Mouse (Mus musculus) forebrain, embryonic 11.5 days (tissue): Measurements from ENCODE around the gene Lima1. TPM values are rescaled to one million over a fixed set of nuclear protein-coding genes. Genes with fewer than 3 reads are reported as not detected.

ENCODE experiments used
- ATAC-seq: fragments of 200-750 bp; cut with Nextera tagmentation; replicated peaks from 2 replicates; pipeline ENCODE4 v1.8.0; 2017; ENCODE audit warnings: moderate TSS enrichment; ENCODE audit not compliant: low FRiP score
- DNase-seq: peaks from one replicate; pipeline ENCODE4 v3.0.0-alpha.2; 2017; ENCODE audit warnings: low spot score
- H3K27ac ChIP-seq: fragments of 300-500 bp; sonication (generic); 2 replicates; pipeline ENCODE4 v1.5.1; 2014; ENCODE audit warnings: low read depth, low read length
- H3K27me3 ChIP-seq: fragments of 300-500 bp; sonication (generic); 2 replicates; pipeline ENCODE4 v1.6.1; 2014; ENCODE audit warnings: mild to moderate bottlenecking, low read length, mixed read lengths; ENCODE audit not compliant: control insufficient read depth, insufficient read depth
- H3K36me3 ChIP-seq: fragments of 300-500 bp; sonication (generic); 2 replicates; pipeline ENCODE4 v1.6.1; 2014; ENCODE audit warnings: mild to moderate bottlenecking, low read length, moderate library complexity, mixed read lengths; ENCODE audit not compliant: control insufficient read depth, insufficient read depth
- H3K4me1 ChIP-seq: fragments of 300-500 bp; sonication (generic); replicated peaks from 2 replicates; pipeline ENCODE4 v1.6.1; 2014; ENCODE audit warnings: low read length, mixed read lengths; ENCODE audit not compliant: control insufficient read depth, insufficient read depth
- H3K4me2 ChIP-seq: fragments of 300-500 bp; sonication (generic); 2 replicates; pipeline ENCODE4 v1.6.1; 2014; ENCODE audit warnings: low read depth, mild to moderate bottlenecking, low read length, moderate library complexity, mixed read lengths; ENCODE audit not compliant: severe bottlenecking
- H3K4me3 ChIP-seq: fragments of 300-500 bp; sonication (generic); 2 replicates; pipeline ENCODE4 v1.5.1; 2014; ENCODE audit warnings: low read depth, low read length
- H3K9ac ChIP-seq: fragments of 300-500 bp; sonication (generic); 2 replicates; pipeline ENCODE4 v1.6.1; 2014; ENCODE audit warnings: low read length
- H3K9me3 ChIP-seq: fragments of 300-500 bp; sonication (generic); 2 replicates; pipeline ENCODE4 v1.6.1; 2016; ENCODE audit warnings: low read length, mixed read lengths; ENCODE audit not compliant: control insufficient read depth
- WGBS: fragments of 180-500 bp; shearing (Covaris S2); extraction: QIAGEN DNeasy Blood & Tissue Kit; methylation state at CpG from one replicate; pipeline ENCODE4 v1.1.7; 2014; 5-methylcytosine and 5-hydroxymethylcytosine counted together
- polyA plus RNA-seq: library from polyadenylated mRNA; unstranded; fragments of >200 nt; fragmentation: Nextera tagmentation; extraction: Ambion mirVana; gene quantifications from 2 replicates; pipeline ENCODE4 v1.2.1, GENCODE M21; 2014

The Lima1 gene
- polyA plus RNA-seq, 1 experiment from 2014 or later, result 40.5 TPM

- no peak for ATAC-seq
- Histone ChIP-seq H3K9ac (no peak overlapping the region), H3K27me3 (no peaks in the 10 kb centered on the region), H3K4me2 (no peak overlapping the region), H3K36me3 (no peaks in the 10 kb centered on the region), H3K4me1 (peaks cover 14% of the 10 kb centered on the region; the same call in 1 of the 2 replicates), H3K9me3 (no peaks in the 10 kb centered on the region; the same call in 1 of the 2 replicates), H3K4me3 (no peak overlapping the region), H3K27ac (no peak overlapping the region)
- DNase-seq, result no peak
- WGBS, result 97% methylated on average over 4 of the region's 4 CpGs
Measured at GRCm38 (mm10) chr15:99815999-99816398, 59.3 kb downstream of the Lima1 start.

GRCm38 (mm10) chr15:99814554-99815260, 60.5 kb downstream of the Lima1 start:
- H3K4me1 ChIP-seq, result peaks cover 13% of the 10 kb centered on the region; the same call in 1 of the 2 replicates
- 94% methylated on average over 24 of the region's 24 CpGs for WGBS
- no peak overlapping the region for H3K27ac ChIP-seq
- DNase-seq, result no peak
- no peaks in the 10 kb centered on the region for H3K27me3 ChIP-seq
- no peak overlapping the region for H3K4me3 ChIP-seq
- no peak overlapping the region for H3K4me2 ChIP-seq
- no peaks in the 10 kb centered on the region; the same call in 1 of the 2 replicates for H3K9me3 ChIP-seq
- no peaks in the 10 kb centered on the region for H3K36me3 ChIP-seq
- no peak for ATAC-seq
- no peak overlapping the region for H3K9ac ChIP-seq

DNA sequence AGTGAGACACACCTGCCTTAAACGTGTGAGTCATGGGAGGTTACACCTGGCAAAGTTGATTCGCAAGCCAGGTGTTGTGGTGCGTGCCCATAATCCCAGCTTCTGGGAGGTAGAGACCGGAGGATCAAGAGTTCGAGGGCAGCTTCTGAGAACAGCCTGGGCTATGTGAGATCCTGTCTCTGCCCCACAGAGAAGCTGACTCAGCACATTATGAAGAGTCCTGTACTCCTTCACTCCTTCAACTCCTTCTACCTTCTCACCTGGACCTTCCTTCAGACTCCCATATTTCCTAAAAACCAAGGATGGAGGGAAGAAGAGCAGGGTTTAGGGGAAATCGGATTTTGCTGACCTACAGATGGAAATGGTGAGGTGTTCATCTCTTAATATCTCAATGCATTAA, 61.6 kb downstream of the Lima1 start:
- H3K4me2 ChIP-seq, result no peak overlapping the region
- H3K9me3 ChIP-seq, result no peaks in the 10 kb centered on the region; the same call in 1 of the 2 replicates
- H3K36me3 ChIP-seq, result no peaks in the 10 kb centered on the region
- no peak overlapping the region for H3K9ac ChIP-seq
- no peak overlapping the region for H3K4me3 ChIP-seq
- no peak for DNase-seq
- H3K27ac ChIP-seq, result no peak overlapping the region
- WGBS, result 95% methylated on average over 6 of the region's 6 CpGs
- ATAC-seq, result no peak
- H3K27me3 ChIP-seq, result no peaks in the 10 kb centered on the region
- H3K4me1 ChIP-seq, result peaks cover 6% of the 10 kb centered on the region; the same call in 1 of the 2 replicates

DNA sequence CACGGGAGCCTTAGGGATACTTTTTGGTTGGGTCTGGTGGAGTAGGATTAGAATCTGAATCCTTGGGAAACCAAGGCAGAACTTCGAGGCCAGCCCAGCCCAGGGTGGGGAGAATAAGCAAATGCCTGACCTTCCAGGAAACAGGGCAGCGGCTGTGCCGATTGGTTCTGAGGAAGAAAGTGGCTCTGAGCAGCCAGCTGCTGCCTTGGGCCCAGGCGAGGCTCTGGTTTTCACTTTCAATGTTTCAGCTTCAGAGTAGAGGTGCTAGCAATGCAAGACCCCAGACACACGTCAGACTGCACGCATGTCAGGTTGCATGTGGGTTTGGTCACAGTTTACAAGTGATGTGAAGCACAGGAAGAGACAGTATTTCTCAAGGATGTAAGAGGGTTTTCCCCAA, 63.2 kb downstream of the Lima1 start:
- no peak for ATAC-seq
- H3K4me3 ChIP-seq, result no peak overlapping the region
- 77% methylated on average over 7 of the region's 7 CpGs for WGBS
- no peaks in the 10 kb centered on the region; the same call in 1 of the 2 replicates for H3K9me3 ChIP-seq
- H3K27ac ChIP-seq, result no peak overlapping the region
- H3K36me3 ChIP-seq, result no peaks in the 10 kb centered on the region
- H3K27me3 ChIP-seq, result no peaks in the 10 kb centered on the region
- peaks cover 10% of the 10 kb centered on the region for H3K4me1 ChIP-seq
- H3K9ac ChIP-seq, result no peak overlapping the region
- DNase-seq, result no peak
- no peak overlapping the region for H3K4me2 ChIP-seq

DNA sequence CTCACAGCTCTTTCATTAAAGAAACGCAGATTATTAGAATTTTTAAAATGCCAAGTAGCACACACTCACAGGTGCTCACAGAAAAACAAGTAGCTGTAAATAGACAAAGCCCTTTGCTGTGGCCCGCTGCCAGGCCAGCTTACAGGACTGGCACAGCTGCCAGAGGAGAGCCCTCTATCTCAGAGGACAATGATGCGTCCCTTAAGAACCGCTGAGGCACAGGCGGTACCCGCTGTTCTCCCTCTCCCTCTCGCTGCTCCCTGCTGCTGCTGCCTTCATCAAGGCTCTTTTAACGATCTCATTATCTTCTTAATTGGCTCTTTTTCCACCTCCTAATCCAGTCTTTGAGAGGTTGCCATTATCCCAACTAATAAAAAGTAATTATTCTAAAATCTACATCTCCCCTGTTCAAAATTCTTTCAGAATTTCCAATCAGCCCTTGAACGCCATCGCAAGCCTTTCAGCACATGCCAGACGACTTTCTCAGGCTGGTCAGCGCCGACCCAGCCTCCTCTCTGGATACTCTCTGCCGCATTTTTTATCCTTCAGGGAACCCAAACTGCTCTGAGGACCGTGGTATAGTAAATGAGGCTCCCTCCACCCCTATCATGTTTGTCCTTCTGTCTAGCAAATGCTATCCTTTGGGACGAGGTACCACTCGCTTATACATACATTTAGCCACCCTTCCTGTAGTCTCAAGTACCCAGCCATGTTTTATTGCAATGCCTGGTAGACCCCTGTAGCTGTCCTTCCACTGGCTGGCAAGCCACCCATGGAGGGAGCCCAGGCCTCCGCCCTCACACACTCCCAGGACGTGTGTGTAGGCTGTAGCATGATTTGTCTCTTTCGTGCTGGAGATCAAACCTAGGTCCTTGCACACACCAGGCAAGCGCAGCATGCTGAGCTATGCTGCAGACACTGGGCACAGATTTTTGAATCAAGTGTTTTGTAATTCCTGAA, 67.2 kb downstream of the Lima1 start:
- H3K4me2 ChIP-seq, result peak overlapping the region; percentile 11; the same call in 1 of the 2 replicates
- H3K4me3 ChIP-seq, result peak overlapping the region; percentile 1; the same call in 1 of the 2 replicates
- peak overlapping the region; percentile 97 for H3K27ac ChIP-seq
- WGBS, result 20% methylated on average over 21 of the region's 21 CpGs
- DNase-seq (peak; percentile 88), ATAC-seq (peak; percentile 91)
- no peaks in the 10 kb centered on the region for H3K9me3 ChIP-seq
- H3K4me1 ChIP-seq, result peaks cover 14% of the 10 kb centered on the region
- no peaks in the 10 kb centered on the region for H3K27me3 ChIP-seq
- peak overlapping the region; percentile 37 for H3K9ac ChIP-seq
- H3K36me3 ChIP-seq, result no peaks in the 10 kb centered on the region

DNA sequence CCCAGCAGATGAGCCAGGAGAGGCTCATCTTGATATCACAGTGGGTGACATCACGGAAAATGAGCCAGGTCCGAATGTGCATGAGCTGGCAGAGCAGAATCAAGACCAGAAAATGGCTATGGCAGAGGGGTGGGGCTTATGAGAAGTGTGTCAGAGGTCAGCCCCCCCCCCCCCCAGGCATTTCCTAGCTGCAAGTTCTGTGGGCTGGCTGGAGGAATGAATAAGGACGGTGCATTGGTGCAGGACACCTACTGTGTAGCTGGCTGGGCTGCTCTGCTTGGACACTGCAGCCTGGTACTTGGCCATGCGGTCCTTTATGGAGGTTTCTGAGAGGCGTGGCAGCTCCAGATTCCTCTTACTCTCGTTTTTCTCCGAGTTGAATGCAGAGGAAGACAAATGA, 69.1 kb downstream of the Lima1 start:
- ATAC-seq (no peak), DNase-seq (peak; percentile 65)
- Histone ChIP-seq H3K9ac (no peak overlapping the region), H3K27me3 (no peaks in the 10 kb centered on the region), H3K36me3 (no peaks in the 10 kb centered on the region), H3K27ac (no peak overlapping the region), H3K4me3 (no peak overlapping the region), H3K4me2 (no peak overlapping the region), H3K9me3 (no peaks in the 10 kb centered on the region), H3K4me1 (peaks cover 17% of the 10 kb centered on the region)
- WGBS, result 18% methylated on average over 7 of the region's 7 CpGs

DNA sequence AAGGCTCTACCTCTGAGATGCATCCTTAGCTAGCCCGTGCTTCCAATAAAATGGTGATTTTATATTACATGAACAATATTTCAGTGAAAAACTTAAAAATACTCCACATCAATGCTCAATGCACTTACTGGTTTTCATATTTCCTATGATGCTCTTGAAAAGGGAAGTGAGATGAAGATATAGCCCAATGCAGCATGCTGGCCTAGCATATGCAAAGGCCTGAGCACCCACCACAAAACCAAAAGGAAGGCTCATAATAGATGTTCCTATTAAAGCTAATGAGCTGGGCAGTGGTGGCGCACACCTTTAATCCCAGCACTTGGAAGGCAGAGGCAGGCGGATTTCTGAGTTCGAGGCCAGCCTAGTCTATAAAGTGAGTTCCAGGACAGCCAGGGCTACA, 69.6 kb downstream of the Lima1 start:
- no peak overlapping the region for H3K27ac ChIP-seq
- no peaks in the 10 kb centered on the region for H3K9me3 ChIP-seq
- H3K4me3 ChIP-seq, result no peak overlapping the region
- no peak overlapping the region for H3K9ac ChIP-seq
- H3K27me3 ChIP-seq, result no peaks in the 10 kb centered on the region
- H3K4me1 ChIP-seq, result peaks cover 17% of the 10 kb centered on the region
- 84% methylated on average over 4 of the region's 4 CpGs for WGBS
- no peaks in the 10 kb centered on the region for H3K36me3 ChIP-seq
- ATAC-seq, result no peak
- H3K4me2 ChIP-seq, result no peak overlapping the region
- no peak for DNase-seq

DNA sequence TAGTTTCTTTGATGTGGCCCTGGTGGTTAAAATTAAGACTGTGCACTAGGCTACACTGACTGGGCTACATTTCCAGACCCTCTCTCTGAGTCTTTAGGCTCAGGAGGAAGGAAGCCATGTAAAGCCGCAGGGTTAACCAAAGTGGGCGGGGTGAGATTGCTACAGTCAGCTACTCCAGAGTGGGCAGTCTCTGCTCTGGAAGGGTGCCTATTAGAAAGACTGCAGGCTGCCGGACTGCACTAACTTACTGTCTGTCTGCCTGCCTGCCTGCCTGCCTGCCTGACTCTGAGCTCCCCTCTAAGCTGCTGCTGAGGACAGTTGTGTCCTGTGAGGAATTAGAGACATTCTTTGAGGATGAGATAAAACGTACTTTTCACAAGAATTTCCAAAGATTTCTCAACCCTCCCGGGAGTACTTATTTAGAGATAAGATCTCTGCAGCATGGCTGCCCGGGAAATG, 72.0 kb downstream of the Lima1 start:
- no peaks in the 10 kb centered on the region for H3K9me3 ChIP-seq
- H3K4me2 ChIP-seq, result no peak overlapping the region
- DNase-seq (no peak), ATAC-seq (no peak)
- peaks cover 11% of the 10 kb centered on the region for H3K4me1 ChIP-seq
- WGBS, result 32% methylated on average over 6 of the region's 6 CpGs
- H3K9ac ChIP-seq, result no peak overlapping the region
- H3K36me3 ChIP-seq, result no peaks in the 10 kb centered on the region
- H3K27me3 ChIP-seq, result no peaks in the 10 kb centered on the region
- H3K4me3 ChIP-seq, result no peak overlapping the region
- no peak overlapping the region for H3K27ac ChIP-seq
